Mouse (Mus musculus): ENCODE measurements at regions not wholly inside any gene's neighbourhood (a gene's known extent, or its start where the extent isn't known, plus 50 kb on each side); places are given as distances from the start of the nearest gene placed in this dataset.

DNA sequence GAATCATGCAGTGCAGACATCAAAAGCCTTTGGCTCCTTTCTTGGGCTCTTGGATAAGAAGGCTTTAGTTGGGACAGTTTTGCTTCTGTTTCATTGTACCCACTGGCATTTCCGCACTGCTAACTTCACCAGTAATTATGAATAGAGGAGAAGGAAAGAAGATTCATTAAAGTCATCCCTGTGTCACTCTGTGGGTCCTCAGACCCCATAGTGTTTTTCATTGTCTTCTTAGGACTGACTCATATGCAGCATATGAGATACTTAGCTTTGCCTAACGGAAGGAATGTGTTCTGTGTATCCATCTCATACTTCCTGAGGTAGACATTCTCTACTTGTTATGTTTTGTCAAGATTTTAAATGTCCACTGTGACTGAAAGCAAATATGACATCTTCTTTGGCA lies 287.6 kb upstream of the Sash1 start:
- no peak for DNase-seq (ENCODE audit: low spot score in 2 of 2)

DNA sequence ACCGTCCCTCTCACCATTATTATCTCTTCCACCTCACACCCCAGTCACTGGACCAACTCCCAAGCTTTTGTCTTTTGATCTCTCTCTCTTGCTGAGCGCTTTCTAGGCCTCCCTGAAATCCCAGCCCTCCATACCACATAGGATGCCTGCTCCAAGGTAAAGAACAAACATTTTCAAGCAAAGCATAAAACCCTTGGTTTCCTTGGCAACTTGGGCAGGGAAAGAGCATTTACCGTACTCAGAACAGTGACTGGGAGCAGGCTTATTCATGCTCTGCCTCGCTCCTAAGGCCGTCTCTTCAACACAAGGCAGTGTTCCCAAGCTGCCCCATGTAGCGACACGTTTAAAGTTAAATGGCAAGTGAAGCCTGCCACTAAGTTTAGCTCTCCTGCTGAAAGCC lies 282.9 kb upstream of the Sash1 start:
- DNase-seq (ENCODE audit: low spot score in 2 of 2) = no peak

DNA sequence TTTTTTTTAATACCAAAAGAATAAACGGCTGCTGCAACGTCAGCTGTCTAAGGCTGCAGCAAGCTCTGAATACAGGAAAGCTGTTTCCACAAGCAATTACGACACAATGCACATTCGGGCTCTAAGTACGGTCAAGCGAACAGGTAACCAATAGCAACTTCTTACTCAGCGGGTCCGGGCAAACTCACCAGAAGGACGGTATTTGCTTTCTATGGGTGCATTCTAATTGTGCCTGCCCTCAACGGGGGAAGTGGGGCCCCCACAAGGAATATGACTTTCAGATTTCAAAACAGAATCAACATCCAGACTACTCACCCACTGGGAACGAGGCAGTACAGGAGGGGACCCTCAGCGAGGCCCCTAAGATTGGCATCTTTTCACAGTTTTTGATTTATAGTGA lies 280.1 kb upstream of the Sash1 start:
- DNase-seq (ENCODE audit: low spot score in 2 of 2) = no peak

DNA sequence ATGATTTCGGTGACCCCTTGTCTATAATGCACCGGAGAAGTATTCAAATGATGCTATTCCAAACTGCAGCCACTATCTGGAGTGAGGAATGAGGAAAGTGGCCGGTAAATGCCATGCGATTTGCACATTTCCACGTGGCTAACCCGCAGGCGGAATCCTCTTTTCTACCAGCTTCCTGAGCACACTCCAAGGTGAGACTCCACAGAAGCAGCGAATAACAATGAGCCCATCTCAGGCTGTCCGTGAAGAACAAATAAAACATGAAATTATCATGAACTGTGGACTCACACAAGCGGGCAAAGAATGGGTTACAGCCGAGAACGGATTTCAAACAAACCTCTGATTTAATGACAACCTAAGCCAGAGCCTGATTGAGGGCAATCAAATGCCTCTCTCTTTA lies 279.7 kb upstream of the Sash1 start:
- DNase-seq (ENCODE audit: low spot score in 2 of 2) = no peak

DNA sequence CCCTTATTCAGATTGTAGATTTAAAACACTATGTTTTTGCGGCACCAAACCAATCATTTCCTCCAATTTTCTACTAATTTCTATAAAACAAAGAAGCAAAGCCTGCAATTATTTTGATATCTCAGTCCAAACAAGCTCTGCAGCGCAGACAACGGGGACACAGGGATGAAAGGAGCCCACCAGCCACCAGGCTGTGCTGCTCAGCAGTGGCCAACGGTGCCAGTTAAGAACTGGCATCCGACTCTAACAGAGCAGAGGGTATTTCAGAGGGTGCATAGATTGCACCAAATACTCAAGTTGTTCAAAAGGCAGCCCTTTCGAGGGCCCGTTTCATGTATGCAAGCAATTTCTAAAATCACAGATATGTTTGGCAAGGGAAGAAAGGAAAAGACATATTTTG lies 278.5 kb upstream of the Sash1 start:
- DNase-seq (ENCODE audit: low spot score in 2 of 2) = no peak

DNA sequence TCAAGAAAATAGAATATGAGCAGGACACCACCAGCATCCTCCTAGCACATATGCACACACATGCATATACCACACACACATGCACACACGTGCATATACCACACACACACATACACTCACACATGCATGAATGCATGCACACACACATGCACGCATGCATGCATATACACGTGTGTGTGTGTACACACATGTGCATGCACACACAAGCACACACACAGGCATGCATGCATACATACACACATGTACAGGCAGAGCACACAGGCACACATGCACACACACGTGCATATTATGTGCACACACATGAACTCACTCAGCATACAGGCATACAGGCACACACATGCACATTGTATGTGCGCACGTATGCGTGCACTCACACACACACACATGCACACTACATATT lies 275.7 kb upstream of the Sash1 start:
- no peak for DNase-seq (ENCODE audit: low spot score in 2 of 2)

DNA sequence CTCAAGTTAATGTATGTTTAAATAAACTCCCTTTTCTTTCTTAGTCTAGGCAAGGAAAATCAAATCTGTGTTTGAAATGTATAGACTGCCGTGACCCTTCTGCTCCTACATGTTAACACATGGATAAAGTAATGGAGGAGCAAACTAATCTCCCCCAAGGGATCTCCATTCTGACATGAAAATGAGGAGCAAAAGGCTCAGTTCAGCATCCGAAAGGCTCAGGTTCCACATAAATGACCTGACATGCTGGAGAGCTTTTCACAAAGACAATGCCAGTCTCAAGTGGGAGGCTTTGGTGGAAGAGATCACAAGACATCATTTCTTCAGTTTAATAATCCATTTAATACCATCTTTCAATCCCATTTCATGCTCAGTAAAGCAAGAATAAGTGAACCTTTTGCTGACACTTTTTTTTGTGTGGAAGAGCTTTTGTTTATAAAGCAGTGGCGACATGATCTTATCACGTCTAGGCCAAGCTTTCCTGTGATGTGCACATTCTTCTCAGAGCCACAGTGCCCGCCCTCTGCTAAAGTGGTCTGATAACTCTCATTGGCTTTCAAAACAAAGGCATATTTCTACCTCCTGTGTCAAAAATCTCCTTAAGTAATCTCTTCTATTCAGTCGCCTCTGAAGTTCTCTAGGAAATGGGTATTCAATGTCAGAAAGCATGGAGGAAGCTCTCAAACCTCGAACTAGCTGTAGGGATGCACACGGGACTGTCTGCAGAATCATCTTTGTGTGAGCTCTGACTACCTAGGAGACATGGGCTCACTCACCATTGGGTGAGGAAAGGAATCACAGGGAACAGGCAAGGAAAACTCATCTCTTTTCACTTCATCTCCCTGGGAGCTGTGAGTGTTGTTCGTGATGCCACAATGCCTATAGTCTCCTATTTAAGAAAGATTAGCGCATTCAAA lies 271.7 kb upstream of the Sash1 start:
- DNase-seq (ENCODE audit: low spot score in 2 of 2) = no peak

DNA sequence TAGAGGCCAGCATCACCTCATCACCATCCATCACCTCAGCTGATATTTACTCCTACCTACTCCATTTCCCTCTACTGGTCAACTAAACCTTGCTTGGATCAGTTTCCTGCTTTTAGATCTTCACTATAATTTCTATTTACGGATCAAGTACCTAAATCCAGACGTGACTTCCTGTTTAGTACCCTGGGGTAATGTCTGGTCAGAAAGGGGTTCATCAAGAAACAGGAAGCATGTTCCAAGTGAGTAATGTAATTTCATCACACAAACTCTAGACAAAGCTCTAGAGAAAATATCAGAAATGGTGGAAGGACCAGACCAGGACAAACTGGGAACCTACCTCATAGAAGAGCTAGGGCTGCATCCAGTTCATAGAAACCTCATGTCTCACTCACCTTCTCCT lies 250.2 kb upstream of the Sash1 start:
- DNase-seq (ENCODE audit: low spot score in 2 of 2) = no peak

DNA sequence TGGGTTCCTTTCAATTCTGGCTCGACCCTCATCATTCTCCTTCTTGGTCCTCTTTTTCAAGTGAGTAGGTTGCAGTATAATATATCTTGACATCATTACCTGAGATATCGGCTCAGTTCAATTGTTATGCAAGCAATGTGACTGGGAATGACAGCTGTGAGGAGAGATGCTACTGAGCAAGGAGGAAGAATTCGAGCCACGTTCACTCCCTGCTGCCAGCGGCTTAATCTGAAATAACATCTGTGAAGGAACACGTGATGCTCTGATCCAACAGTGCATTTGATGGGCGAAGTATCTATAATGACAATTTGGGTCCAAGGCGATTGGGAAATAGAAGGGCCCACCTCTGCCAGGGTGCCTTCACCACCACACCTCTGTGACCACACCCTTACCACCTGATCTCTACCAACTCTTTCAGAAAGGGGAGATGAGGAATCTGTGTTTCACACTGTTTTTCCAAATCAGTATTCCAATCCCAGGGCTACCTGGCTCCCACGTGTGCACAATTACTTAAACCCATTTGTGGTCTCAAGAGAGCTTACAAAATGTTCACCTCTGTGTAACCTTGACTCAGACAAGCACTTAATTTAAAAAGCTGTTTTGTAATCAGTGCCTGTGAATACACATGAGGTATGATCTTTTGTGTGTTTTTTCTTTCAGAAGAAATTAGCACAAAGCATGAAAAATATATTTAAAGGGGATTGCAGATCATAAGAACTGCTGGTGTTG lies 248.6 kb upstream of the Sash1 start:
- no peak for DNase-seq (ENCODE audit: low spot score in 2 of 2)

DNA sequence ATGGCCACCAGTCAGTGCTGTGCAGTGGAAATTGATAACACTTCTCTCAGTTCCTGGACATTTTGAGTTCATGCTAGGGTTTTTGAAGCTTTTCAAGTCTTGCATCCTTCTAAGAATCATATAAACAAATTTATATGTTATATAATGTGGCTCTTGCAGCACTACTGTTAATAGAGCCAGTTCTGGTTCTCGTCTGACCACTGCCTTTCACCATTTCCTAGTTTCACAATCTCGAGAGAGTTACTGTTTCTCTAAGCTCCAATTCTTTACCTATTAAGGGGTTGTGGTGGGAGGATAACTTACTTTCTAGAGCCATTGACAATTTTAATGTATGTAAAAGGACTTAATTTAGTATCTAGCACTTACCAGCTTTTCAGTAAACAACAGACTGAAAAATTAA lies 244.2 kb upstream of the Sash1 start:
- no peak for DNase-seq (ENCODE audit: low spot score in 2 of 2)

DNA sequence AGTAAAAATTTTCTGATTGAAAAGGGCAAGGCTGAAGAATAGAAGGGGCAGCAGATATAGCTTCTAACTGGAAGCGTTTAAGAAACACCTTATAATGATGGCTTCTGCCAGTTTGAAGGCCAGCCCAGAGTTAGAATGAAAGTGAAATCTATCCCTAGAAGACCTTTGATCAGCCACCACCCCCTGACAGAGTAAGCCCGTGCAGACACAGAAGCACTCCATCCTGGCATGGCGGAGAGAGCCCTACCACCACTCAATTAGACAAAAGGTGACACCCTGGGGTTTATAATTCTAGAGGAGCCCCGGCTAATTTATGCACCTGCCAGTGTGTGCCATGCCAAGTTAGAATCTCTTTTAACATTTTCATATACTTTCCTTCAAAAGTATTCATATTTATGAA lies 233.4 kb upstream of the Sash1 start:
- no peak for DNase-seq (ENCODE audit: low spot score in 2 of 2)

DNA sequence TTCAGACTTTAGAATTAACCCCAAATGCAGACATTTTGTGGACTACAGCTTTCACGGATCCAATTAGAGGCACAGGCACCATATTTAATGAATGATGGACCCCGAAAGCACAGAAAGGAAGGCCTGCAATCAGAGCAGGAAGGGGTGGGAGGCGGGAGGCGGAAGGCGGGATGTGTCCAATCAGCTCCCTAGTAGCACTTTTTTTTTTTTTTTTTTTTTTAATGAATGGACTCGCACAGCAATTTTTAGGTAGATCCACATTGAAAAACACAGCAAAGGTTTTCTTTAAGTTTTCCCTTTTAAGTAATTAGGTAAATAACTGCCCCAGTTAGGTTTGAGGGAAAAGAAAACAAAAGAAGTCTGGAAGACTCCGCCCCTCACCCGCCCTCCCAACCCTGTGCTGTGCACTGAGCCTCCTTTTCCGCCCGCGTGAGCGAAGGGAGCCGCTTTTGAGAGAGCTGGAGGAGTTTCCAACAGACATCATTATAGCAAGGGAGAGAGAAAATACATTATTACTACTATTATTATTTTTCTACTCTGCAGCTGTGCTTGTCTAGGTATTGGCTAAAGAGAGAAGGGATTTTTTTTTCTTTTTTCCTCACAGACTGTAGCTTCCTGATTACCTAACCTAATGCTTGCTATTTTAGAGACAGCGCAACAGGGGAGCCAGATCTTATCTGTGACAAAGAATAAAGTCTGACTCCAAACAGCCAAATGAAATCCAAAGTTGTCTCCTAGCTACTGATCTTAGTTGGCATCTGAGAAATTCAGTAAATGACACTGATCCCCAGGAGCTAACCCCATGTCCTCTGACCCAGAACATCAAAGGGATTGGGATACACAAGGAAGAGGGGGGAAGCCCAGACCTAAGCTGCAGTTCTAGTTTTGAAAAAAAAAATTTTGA lies 232.0 kb upstream of the Sash1 start:
- no peak for DNase-seq (ENCODE audit: low spot score in 2 of 2)

DNA sequence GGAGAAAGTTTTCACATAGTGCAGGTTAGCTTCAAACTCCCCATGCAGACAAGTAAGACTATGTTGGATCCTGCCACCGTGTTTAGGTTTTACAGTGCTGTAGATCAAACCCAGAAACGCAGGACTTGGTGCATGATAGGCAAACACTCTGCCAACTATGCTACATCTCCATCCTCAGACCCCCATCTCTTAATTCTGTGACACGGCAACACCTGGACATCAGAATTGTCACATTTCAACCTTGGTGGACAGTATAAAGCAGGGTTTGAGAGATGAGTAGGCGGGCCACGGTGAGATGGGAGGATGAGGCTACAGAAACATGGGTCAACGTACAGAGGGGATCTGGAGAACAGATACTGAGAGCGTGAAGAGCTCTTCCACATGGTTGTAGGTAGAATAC lies 231.3 kb upstream of the Sash1 start:
- no peak for DNase-seq (ENCODE audit: low spot score in 2 of 2)

DNA sequence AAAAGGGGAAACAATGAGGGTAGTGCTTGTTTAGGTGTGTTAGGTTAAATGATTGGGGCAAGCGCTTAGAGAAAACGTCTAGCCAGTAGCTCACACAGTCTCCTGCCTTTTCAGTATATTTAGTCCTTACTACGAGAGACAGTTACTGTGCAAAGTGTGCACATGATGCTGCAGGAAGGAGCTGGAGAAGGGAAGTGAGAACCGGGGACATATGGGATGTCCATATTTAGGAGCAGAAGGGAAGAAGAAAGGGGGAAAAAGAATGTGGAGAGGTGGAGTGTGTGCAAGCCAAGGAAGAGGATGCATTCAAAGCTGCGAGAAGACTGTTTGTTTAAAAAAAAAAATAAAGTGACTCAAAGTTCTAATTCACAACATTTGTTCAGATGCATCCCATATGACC lies 227.8 kb upstream of the Sash1 start:
- DNase-seq (ENCODE audit: low spot score in 2 of 2) = no peak

DNA sequence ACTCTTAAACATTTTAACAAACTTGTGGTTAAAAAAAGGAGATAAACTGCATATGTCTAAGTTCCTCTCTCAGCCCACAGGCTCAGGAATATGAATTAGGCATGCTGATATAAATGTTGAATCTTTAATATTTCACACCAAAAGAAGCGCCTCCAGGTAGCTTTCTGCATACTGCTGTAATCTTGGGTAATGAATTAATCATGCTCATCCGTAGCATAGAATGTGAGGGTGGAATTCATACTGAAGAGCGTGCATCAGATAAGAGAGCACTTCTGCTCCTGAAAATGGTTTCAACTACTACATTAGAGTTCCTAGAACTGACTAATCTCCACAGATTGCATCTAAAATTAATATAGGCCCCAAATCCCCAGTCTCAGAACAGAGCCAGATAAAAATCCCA lies 225.2 kb upstream of the Sash1 start:
- DNase-seq (ENCODE audit: low spot score in 2 of 2) = no peak

DNA sequence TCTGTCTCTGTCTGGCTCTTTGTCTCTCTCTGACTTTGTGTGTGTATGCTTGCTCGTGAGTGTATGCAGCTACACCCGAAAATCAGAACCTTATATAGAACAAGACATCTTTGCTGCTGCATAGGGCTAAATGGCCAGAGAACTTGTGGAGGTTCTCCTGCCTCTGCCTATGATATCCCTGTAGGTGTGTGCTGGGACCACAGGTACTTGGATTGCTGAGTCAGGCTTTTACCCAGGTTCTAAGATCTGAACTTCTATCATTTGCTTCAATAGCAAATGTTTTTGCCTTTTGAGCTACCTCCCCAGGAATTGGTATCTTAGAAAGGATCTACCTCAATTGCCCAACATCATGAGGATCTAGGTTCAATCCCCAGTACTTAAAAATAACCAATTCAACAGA lies 210.3 kb upstream of the Sash1 start:
- no peak for DNase-seq (ENCODE audit: low spot score in 2 of 2)

DNA sequence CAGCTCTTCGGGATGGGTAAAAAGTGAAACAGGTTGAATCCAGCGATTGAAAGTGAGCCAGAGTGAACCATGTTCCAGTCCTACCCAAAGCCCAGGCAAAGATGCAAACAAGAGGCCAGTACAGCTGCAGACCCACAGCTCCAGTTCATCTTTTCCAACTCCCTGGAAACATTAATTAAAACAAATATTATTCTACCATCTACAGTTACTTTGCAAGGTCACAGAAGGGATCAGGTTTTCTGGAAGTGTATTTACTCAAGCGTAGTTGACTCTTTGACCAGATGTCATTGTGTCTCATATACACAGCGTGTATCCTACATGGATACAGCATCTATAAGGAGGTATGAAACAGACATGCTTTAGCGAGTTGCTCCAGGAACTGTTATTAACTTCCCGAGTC lies 209.3 kb upstream of the Sash1 start:
- no peak for DNase-seq (ENCODE audit: low spot score in 2 of 2)

DNA sequence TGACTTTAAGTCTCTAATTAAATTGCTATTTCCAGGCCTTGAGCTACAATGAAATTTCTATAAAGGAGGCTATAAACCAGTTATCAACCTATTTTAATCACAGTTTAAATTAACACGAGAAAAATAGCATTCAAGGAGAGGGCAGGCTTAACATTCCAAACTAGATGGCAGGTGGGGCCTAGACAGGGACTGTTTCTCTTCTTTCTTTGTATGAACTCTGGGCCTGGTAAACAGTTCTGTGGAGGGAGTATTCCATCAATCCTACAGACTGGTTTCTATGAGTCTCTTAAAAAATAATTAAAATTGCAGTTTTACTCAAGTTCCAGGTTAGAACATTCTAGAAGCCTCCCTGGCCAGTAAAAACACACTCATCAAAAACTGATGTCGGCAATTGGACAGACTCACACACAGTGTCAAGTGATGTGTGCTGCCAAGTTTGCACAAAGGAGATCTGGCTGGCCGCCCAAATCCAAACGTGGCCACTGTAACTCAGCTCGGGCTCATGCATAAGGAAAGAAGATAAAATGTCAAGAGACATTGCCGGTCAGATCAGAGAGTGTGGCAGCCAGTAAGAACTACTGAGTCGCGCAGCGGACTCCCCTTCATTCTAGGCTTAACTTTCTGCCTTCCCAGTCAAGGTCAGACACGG lies 206.5 kb upstream of the Sash1 start:
- no peak for DNase-seq (ENCODE audit: low spot score in 2 of 2)

DNA sequence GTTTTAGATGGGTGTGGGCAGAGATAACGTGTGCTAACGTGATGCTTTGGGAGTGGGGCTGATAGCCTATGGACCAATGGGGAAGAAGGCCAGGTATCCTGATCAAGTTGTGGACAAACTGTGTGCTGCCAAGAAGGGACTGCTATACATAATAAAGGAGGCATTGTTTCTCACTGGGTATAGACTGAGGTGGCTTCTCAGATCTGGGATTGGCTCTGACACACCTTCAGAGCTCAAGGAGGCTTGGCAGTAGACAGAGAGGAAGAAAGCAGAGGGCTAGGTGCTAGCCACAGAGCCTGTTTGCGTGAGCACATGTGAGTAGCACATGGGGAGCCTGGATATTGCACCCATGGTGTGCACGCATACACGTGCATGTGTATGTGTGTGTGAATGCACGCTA lies 205.1 kb upstream of the Sash1 start:
- no peak for DNase-seq (ENCODE audit: low spot score in 2 of 2)

DNA sequence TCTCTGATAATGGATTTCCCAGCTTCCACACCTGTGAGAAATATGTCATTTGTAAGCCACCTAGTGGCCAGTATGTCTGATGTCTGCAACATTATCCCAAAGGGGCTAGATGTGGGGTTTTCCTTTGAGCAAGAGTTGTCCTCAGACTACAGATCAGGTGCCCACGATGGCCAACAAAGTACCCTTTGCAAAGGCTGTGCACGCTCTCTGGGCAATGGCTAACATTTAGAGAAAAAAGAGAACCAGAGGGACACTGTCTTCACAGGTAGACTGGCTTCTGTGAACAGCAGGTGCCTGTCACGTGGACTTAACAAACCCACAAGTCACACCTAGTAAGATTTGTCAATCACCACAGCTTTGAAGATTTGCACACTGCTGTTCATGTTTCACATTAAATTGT lies 202.0 kb upstream of the Sash1 start:
- no peak for DNase-seq (ENCODE audit: low spot score in 2 of 2)

DNA sequence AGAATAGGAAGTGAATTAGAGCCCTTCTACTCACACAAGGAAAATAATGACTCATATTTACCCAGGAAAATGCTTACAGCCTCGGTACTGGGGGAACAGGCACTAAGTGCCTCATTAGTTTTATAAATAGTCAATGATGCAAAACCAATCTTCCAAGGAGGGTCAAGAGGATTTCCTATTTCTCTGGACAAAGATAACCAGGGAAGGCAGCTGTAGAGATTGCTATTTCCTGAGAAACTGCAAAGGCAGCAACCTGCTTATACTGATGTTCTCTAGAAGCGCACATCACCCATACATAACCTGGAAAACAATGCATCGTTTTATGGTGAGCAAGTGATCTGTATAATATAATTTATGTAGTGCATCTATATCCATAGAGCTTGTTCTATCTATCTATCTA lies 201.3 kb upstream of the Sash1 start:
- DNase-seq (ENCODE audit: low spot score in 2 of 2) = no peak

DNA sequence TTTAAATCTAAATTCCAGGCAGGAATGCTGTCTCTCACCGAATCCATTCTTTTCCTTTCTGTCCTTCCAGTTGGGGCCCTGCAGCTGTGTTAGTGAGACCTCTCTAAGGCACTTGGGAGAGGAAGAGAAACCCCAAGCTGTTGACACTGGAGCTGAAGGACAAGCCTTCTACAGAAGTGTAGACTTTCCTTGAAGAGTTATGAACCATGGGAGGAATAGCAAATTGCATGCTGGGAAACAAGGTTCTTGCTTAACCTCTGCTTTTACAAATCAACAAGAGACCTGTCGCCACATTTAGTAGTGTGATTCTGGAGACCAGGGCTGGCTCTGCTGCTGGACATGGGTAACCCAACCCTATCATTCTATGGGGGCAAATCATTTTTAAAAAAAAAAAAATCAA lies 200.8 kb upstream of the Sash1 start:
- no peak for DNase-seq (ENCODE audit: low spot score in 2 of 2)
